Mouse (Mus musculus): ENCODE results near the gene Vps33a. TPM values are rescaled to one million over a fixed set of nuclear protein-coding genes. Genes with fewer than 3 reads are reported as not detected.
A peak's percentile ranks its signal among the peaks of the same experiment; 100 is the strongest.

Vps33a gene
- polyA plus RNA-seq, 1 experiment from 2014 or later, result 31.6 TPM

DNA sequence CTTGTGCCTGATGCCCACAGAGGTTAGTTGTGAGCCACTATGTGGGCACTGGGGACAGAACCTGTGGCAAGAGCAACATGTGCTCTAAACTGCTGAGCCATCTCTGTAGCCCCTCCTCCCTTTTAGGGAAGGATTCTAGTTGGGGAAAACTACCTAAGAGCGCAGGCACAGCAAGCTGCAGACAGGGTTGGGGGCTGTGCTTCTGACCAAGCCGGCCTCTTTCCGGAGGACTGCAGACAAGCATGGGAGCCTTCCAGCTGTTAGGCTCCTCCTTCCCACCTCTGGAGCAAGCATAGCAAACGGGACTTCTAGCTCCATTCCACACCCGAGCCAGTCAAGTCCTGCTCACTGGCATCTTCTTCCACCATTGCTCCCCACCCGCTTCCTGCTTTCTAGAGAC lies 26.5 kb upstream of the Vps33a start:
- WGBS, result 50% methylated on average over 6 of the region's 6 CpGs
- Histone ChIP-seq H3K9me3 (ENCODE audit: control insufficient read depth, low read length) (no peaks in the 10 kb centered on the region), H3K36me3 (ENCODE audit: control insufficient read depth, insufficient read depth, low read length) (no peaks in the 10 kb centered on the region), H3K4me2 (ENCODE audit: low read depth, low read length) (no peak overlapping the region), H3K27me3 (replicated peaks; ENCODE audit: control insufficient read depth, insufficient read depth, low read length) (no peaks in the 10 kb centered on the region), H3K27ac (ENCODE audit: low read length) (no peak overlapping the region), H3K4me3 (ENCODE audit: low read length) (no peak overlapping the region), H3K4me1 (ENCODE audit: control insufficient read depth, insufficient read depth, low read length) (no peaks in the 10 kb centered on the region), H3K9ac (ENCODE audit: low read depth, low read length) (no peak overlapping the region)
- ATAC-seq, result no peak

- H3K9me3 ChIP-seq (ENCODE audit: control insufficient read depth, low read length), result no peaks in the 10 kb centered on the region
- 74% methylated on average over 10 of the region's 10 CpGs for WGBS
- H3K9ac ChIP-seq (ENCODE audit: low read depth, low read length), result no peak overlapping the region
- no peak overlapping the region for H3K4me2 ChIP-seq (ENCODE audit: low read depth, low read length)
- ATAC-seq, result no peak
- H3K27ac ChIP-seq (ENCODE audit: low read length), result no peak overlapping the region
- no peak overlapping the region for H3K4me3 ChIP-seq (ENCODE audit: low read length)
- H3K4me1 ChIP-seq (ENCODE audit: control insufficient read depth, insufficient read depth, low read length), result no peaks in the 10 kb centered on the region
- no peaks in the 10 kb centered on the region for H3K36me3 ChIP-seq (ENCODE audit: control insufficient read depth, insufficient read depth, low read length)
- H3K27me3 ChIP-seq (replicated peaks; ENCODE audit: control insufficient read depth, insufficient read depth, low read length), result no peaks in the 10 kb centered on the region
Measured at GRCm38 (mm10) chr5:123593622-123594280, 20.9 kb upstream of the Vps33a start.

- Histone ChIP-seq H3K9ac (ENCODE audit: low read depth, low read length) (no peak overlapping the region), H3K27ac (ENCODE audit: low read length) (no peak overlapping the region), H3K4me3 (ENCODE audit: low read length) (no peak overlapping the region), H3K4me1 (ENCODE audit: control insufficient read depth, insufficient read depth, low read length) (no peaks in the 10 kb centered on the region), H3K9me3 (ENCODE audit: control insufficient read depth, low read length) (no peaks in the 10 kb centered on the region), H3K36me3 (ENCODE audit: control insufficient read depth, insufficient read depth, low read length) (peaks cover 5% of the 10 kb centered on the region; the same call in 1 of the 2 replicates), H3K27me3 (replicated peaks; ENCODE audit: control insufficient read depth, insufficient read depth, low read length) (no peaks in the 10 kb centered on the region), H3K4me2 (ENCODE audit: low read depth, low read length) (no peak overlapping the region)
- no peak for ATAC-seq
- 88% methylated on average over 6 of the region's 6 CpGs for WGBS
Measured at GRCm38 (mm10) chr5:123580043-123580442, 7.2 kb upstream of the Vps33a start.

DNA sequence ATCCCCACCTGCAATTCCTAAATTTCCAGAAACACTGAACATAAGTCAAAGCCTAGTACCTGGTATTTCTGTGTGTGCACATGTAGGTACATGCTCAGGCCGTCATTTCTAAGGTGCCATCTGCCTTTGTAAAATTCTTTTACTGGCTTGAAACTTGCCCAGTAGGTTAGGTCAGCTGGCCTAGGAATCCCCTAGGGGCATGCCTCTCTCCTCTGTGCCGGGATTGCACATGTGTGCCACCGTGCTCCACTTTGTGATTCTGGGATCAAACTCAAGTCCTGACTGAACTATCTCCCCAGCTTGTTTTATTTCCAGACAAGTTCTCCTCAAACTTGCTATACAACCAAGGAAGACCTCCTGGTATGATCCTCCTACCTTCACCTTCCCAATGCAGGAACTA lies 3.9 kb upstream of the Vps33a start:
- Histone ChIP-seq H3K4me1 (ENCODE audit: control insufficient read depth, insufficient read depth, low read length) (peaks cover 1% of the 10 kb centered on the region), H3K9me3 (ENCODE audit: control insufficient read depth, low read length) (no peaks in the 10 kb centered on the region), H3K36me3 (ENCODE audit: control insufficient read depth, insufficient read depth, low read length) (peaks cover 5% of the 10 kb centered on the region; the same call in 1 of the 2 replicates), H3K4me2 (ENCODE audit: low read depth, low read length) (no peak overlapping the region), H3K27me3 (replicated peaks; ENCODE audit: control insufficient read depth, insufficient read depth, low read length) (no peaks in the 10 kb centered on the region), H3K4me3 (ENCODE audit: low read length) (no peak overlapping the region), H3K27ac (ENCODE audit: low read length) (no peak overlapping the region), H3K9ac (ENCODE audit: low read depth, low read length) (no peak overlapping the region)
- WGBS, result 88% methylated on average over 3 of the region's 3 CpGs
- ATAC-seq, result no peak

- H3K27me3 ChIP-seq (replicated peaks; ENCODE audit: control insufficient read depth, insufficient read depth, low read length), result no peaks in the 10 kb centered on the region
- no peak overlapping the region for H3K27ac ChIP-seq (ENCODE audit: low read length)
- H3K4me1 ChIP-seq (ENCODE audit: control insufficient read depth, insufficient read depth, low read length), result peaks cover 5% of the 10 kb centered on the region
- H3K36me3 ChIP-seq (ENCODE audit: control insufficient read depth, insufficient read depth, low read length), result 0 out of 2 replicates have a peak, but pooled peaks cover 6% of the 10 kb centered on the region
- no peaks in the 10 kb centered on the region for H3K9me3 ChIP-seq (ENCODE audit: control insufficient read depth, low read length)
- H3K9ac ChIP-seq (ENCODE audit: low read depth, low read length), result peak overlapping the region; percentile 43
- 57% methylated on average over 8 of the region's 8 CpGs for WGBS
- H3K4me2 ChIP-seq (ENCODE audit: low read depth, low read length), result peak overlapping the region; percentile 56
- peak; percentile 52 for ATAC-seq
- H3K4me3 ChIP-seq (ENCODE audit: low read length), result peak overlapping the region; percentile 78
Measured at GRCm38 (mm10) chr5:123573362-123573761, 524 bp upstream of the Vps33a start.

DNA sequence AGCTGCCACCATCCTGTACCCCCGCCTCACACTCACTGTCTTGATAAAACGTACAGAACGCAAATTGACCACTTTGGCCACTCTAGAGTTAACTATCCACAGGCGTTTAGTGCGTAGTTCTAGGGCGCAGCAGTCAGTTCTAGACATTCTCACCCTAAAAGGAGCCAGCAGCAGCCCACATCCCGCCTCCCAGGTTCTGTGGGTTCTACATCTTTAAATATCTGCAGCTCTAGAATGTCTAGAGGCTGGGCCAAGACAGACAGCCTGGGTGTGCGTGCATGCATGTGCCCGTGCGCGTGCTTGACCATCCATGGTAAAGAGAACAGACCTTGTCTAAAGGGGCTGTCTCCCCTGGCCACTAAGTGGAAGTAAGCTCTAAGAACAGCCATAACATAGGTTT lies 11.7 kb downstream of the Vps33a start:
- ATAC-seq, result no peak
- Histone ChIP-seq H3K4me2 (ENCODE audit: low read depth, low read length) (no peak overlapping the region), H3K9ac (ENCODE audit: low read depth, low read length) (no peak overlapping the region), H3K9me3 (ENCODE audit: control insufficient read depth, low read length) (no peaks in the 10 kb centered on the region), H3K27ac (ENCODE audit: low read length) (no peak overlapping the region), H3K4me1 (ENCODE audit: control insufficient read depth, insufficient read depth, low read length) (no peaks in the 10 kb centered on the region), H3K4me3 (ENCODE audit: low read length) (no peak overlapping the region), H3K27me3 (replicated peaks; ENCODE audit: control insufficient read depth, insufficient read depth, low read length) (no peaks in the 10 kb centered on the region), H3K36me3 (ENCODE audit: control insufficient read depth, insufficient read depth, low read length) (no peaks in the 10 kb centered on the region)
- WGBS, result 91% methylated on average over 11 of the region's 11 CpGs

DNA sequence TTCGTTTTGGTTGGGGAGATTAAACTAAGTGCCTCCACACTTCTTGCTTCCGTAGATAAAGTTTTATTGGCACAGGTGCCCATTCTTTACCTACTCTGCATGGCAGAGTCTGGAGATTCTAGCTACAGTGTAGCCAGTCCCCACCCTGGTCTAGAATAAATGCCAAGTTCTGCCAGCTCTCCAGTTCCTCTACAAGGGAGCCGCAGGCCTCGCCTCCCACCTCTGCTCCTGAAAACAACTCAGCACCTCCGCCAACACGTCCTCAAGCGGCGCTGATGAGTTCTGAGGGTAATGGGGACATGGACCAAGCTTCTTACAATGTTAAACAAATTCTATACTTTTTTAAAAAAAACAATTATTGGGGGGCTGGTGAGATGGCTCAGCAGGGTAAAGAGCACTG lies 13.2 kb downstream of the Vps33a start:
- ATAC-seq, result no peak
- Histone ChIP-seq H3K9ac (ENCODE audit: low read depth, low read length) (no peak overlapping the region), H3K4me3 (ENCODE audit: low read length) (no peak overlapping the region), H3K9me3 (ENCODE audit: control insufficient read depth, low read length) (no peaks in the 10 kb centered on the region), H3K27ac (ENCODE audit: low read length) (no peak overlapping the region), H3K4me1 (ENCODE audit: control insufficient read depth, insufficient read depth, low read length) (no peaks in the 10 kb centered on the region), H3K36me3 (ENCODE audit: control insufficient read depth, insufficient read depth, low read length) (no peaks in the 10 kb centered on the region), H3K4me2 (ENCODE audit: low read depth, low read length) (no peak overlapping the region), H3K27me3 (replicated peaks; ENCODE audit: control insufficient read depth, insufficient read depth, low read length) (no peaks in the 10 kb centered on the region)
- WGBS, result 89% methylated on average over 8 of the region's 8 CpGs

GRCm38 (mm10) chr5:123556451-123556850 lies 16.4 kb downstream of the Vps33a start:
- no peak overlapping the region for H3K9ac ChIP-seq (ENCODE audit: low read depth, low read length)
- H3K4me2 ChIP-seq (ENCODE audit: low read depth, low read length), result no peak overlapping the region
- 67% methylated on average over 2 of the region's 2 CpGs for WGBS
- no peaks in the 10 kb centered on the region for H3K4me1 ChIP-seq (ENCODE audit: control insufficient read depth, insufficient read depth, low read length)
- no peak overlapping the region for H3K27ac ChIP-seq (ENCODE audit: low read length)
- H3K9me3 ChIP-seq (ENCODE audit: control insufficient read depth, low read length), result no peaks in the 10 kb centered on the region
- ATAC-seq, result no peak
- H3K36me3 ChIP-seq (ENCODE audit: control insufficient read depth, insufficient read depth, low read length), result no peaks in the 10 kb centered on the region
- H3K27me3 ChIP-seq (replicated peaks; ENCODE audit: control insufficient read depth, insufficient read depth, low read length), result no peaks in the 10 kb centered on the region
- no peak overlapping the region for H3K4me3 ChIP-seq (ENCODE audit: low read length)

- Histone ChIP-seq H3K9ac (ENCODE audit: low read depth, low read length) (no peak overlapping the region), H3K9me3 (ENCODE audit: control insufficient read depth, low read length) (no peaks in the 10 kb centered on the region), H3K4me2 (ENCODE audit: low read depth, low read length) (no peak overlapping the region), H3K4me3 (ENCODE audit: low read length) (no peak overlapping the region), H3K36me3 (ENCODE audit: control insufficient read depth, insufficient read depth, low read length) (no peaks in the 10 kb centered on the region), H3K27me3 (replicated peaks; ENCODE audit: control insufficient read depth, insufficient read depth, low read length) (no peaks in the 10 kb centered on the region), H3K4me1 (ENCODE audit: control insufficient read depth, insufficient read depth, low read length) (no peaks in the 10 kb centered on the region), H3K27ac (ENCODE audit: low read length) (no peak overlapping the region)
- WGBS, result 91% methylated on average over 7 of the region's 7 CpGs
- ATAC-seq, result no peak
Measured at GRCm38 (mm10) chr5:123555693-123556092, 17.1 kb downstream of the Vps33a start.

DNA sequence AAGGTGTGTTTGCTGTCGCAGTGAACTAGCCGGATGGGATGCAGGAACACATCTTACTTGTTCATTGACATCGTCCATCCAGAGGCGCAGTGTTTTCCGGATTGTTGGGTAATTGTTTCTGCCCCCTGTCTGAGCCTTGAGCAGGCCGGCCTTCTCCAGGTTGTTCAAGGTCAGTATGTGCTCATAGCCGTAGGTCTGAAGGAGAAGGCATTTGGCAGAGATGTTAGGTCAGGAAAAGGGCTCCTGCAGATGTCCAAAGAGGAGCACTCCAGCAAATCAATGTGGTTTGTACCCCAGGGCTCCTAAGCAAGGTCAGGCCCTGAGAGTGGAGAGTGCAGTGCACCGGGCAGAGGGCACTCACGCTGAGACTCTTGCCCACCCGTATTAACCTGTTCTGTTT lies 39.0 kb downstream of the Vps33a start:
- 89% methylated on average over 10 of the region's 10 CpGs for WGBS
- H3K27me3 ChIP-seq (replicated peaks; ENCODE audit: control insufficient read depth, insufficient read depth, low read length), result no peaks in the 10 kb centered on the region
- H3K27ac ChIP-seq (ENCODE audit: low read length), result no peak overlapping the region
- no peaks in the 10 kb centered on the region for H3K9me3 ChIP-seq (ENCODE audit: control insufficient read depth, low read length)
- H3K4me2 ChIP-seq (ENCODE audit: low read depth, low read length), result no peak overlapping the region
- H3K4me3 ChIP-seq (ENCODE audit: low read length), result no peak overlapping the region
- peaks cover 18% of the 10 kb centered on the region for H3K36me3 ChIP-seq (ENCODE audit: control insufficient read depth, insufficient read depth, low read length)
- no peak for ATAC-seq
- H3K9ac ChIP-seq (ENCODE audit: low read depth, low read length), result no peak overlapping the region
- H3K4me1 ChIP-seq (ENCODE audit: control insufficient read depth, insufficient read depth, low read length), result no peaks in the 10 kb centered on the region

All from intestine, embryonic 16.5 days (tissue).